In genomic region chr9:50433978-50434377, GRCm38 (mm10) we compare ENCODE assay signal across 17 mouse cellular contexts.
A peak's percentile ranks its signal among the peaks of the same experiment; 100 is the strongest.
DNase-seq lines count a peak whose midpoint lies in the region; ATAC-seq lines count a peak whose summit lies in the region.
"Had no signal": no experiment of that assay in that cellular context is flagged by ENCODE, and none has a peak within 500 bp of the region (broad histone marks: within the 10 kb centered on the region; RNA-seq: fewer than 3 reads in every experiment).

No protein-coding gene starts in this region.

- no peak overlapping the region for H3K9ac ChIP-seq in embryonic facial prominence, embryonic 14.5 days (ENCODE audit: low read depth, low read length)
- H3K9ac ChIP-seq in kidney, embryonic 14.5 days (ENCODE audit: low read depth, low read length), result no peak overlapping the region
- no peak overlapping the region for H3K9ac ChIP-seq in embryonic facial prominence, embryonic 15.5 days
- H3K9ac ChIP-seq: forebrain, embryonic 13.5 days; heart, embryonic 15.5 days; hindbrain, embryonic 14.5 days had no signal

- H3K9me3 ChIP-seq in embryonic facial prominence, embryonic 14.5 days (ENCODE audit: control insufficient read depth, low read length), result no peaks in the 10 kb centered on the region
- H3K9me3 ChIP-seq in embryonic facial prominence, embryonic 10.5 days, result no peaks in the 10 kb centered on the region
- H3K9me3 ChIP-seq in kidney, embryonic 14.5 days (ENCODE audit: control insufficient read depth, low read length), result no peaks in the 10 kb centered on the region
- H3K9me3 ChIP-seq in embryonic facial prominence, embryonic 15.5 days (replicated peaks), result no peaks in the 10 kb centered on the region
- H3K9me3 ChIP-seq: forebrain, embryonic 13.5 days; heart, embryonic 15.5 days had no signal

- no peaks in the 10 kb centered on the region for H3K36me3 ChIP-seq in embryonic facial prominence, embryonic 14.5 days (ENCODE audit: control insufficient read depth, insufficient read depth, low read length)
- H3K36me3 ChIP-seq in embryonic facial prominence, embryonic 10.5 days (replicated peaks), result no peaks in the 10 kb centered on the region
- H3K36me3 ChIP-seq in kidney, embryonic 14.5 days (ENCODE audit: control insufficient read depth, insufficient read depth, low read length), result no peaks in the 10 kb centered on the region
- no peaks in the 10 kb centered on the region for H3K36me3 ChIP-seq in embryonic facial prominence, embryonic 15.5 days
- H3K36me3 ChIP-seq: heart, embryonic 15.5 days had no signal

- no peaks in the 10 kb centered on the region for H3K4me1 ChIP-seq in embryonic facial prominence, embryonic 14.5 days (ENCODE audit: control insufficient read depth, insufficient read depth, low read length)
- peaks cover 6% of the 10 kb centered on the region for H3K4me1 ChIP-seq in embryonic facial prominence, embryonic 10.5 days
- 0 out of 2 replicates have a peak, but pooled peaks cover 6% of the 10 kb centered on the region for H3K4me1 ChIP-seq in kidney, embryonic 14.5 days (ENCODE audit: control insufficient read depth, insufficient read depth, low read length)
- peaks cover 7% of the 10 kb centered on the region; the same call in 1 of the 2 replicates for H3K4me1 ChIP-seq in embryonic facial prominence, embryonic 15.5 days
- H3K4me1 ChIP-seq: heart, embryonic 15.5 days had no signal

- WGBS in embryonic facial prominence, embryonic 14.5 days, result 45% methylated on average over 4 of the region's 4 CpGs
- 69% methylated on average over 4 of the region's 4 CpGs for WGBS in embryonic facial prominence, embryonic 10.5 days
- WGBS in kidney, embryonic 14.5 days, result 41% methylated on average over 4 of the region's 4 CpGs
- 46% methylated on average over 4 of the region's 4 CpGs for WGBS in embryonic facial prominence, embryonic 15.5 days

- no peak for ATAC-seq in embryonic facial prominence, embryonic 14.5 days (ENCODE audit: low read depth)
- ATAC-seq in kidney, embryonic 14.5 days (ENCODE audit: low FRiP score, low TSS enrichment), result peak; percentile 65; the same call in 1 of the 2 replicates
- 0 out of 2 replicates have a peak, but pooled peaks have one; percentile 56 for ATAC-seq in embryonic facial prominence, embryonic 15.5 days (ENCODE audit: insufficient number of reproducible peaks, low FRiP score, low TSS enrichment, low read depth)
- ATAC-seq: forebrain, embryonic 13.5 days had no signal

- no peak overlapping the region for H3K4me2 ChIP-seq in embryonic facial prominence, embryonic 14.5 days (ENCODE audit: low read depth, low read length)
- no peak overlapping the region for H3K4me2 ChIP-seq in kidney, embryonic 14.5 days (replicated peaks; ENCODE audit: low read depth, low read length)
- H3K4me2 ChIP-seq in embryonic facial prominence, embryonic 15.5 days (replicated peaks), result no peak overlapping the region
- H3K4me2 ChIP-seq: forebrain, embryonic 13.5 days; heart, embryonic 11.5 days; heart, embryonic 15.5 days; hindbrain, embryonic 14.5 days had no signal

- intact Hi-C loops in left cerebral cortex, postnatal 4 days (cut with DNase I), result loop anchor here (10.0 kb wide), 2 partner anchors 259 to 639 kb away; partner anchors contain the start of gene Ncam1

- H3K27me3 ChIP-seq in embryonic facial prominence, embryonic 14.5 days (replicated peaks; ENCODE audit: control insufficient read depth, insufficient read depth, low read length), result no peaks in the 10 kb centered on the region
- no peaks in the 10 kb centered on the region for H3K27me3 ChIP-seq in embryonic facial prominence, embryonic 10.5 days (replicated peaks; ENCODE audit: low read depth, poor library complexity, severe bottlenecking)
- H3K27me3 ChIP-seq in kidney, embryonic 14.5 days (ENCODE audit: control insufficient read depth, insufficient read depth, low read length), result no peaks in the 10 kb centered on the region
- H3K27me3 ChIP-seq in embryonic facial prominence, embryonic 15.5 days, result no peaks in the 10 kb centered on the region
- H3K27me3 ChIP-seq: forebrain, embryonic 13.5 days had no signal

- no peak overlapping the region for H3K4me3 ChIP-seq in embryonic facial prominence, embryonic 14.5 days (ENCODE audit: low read depth, low read length)
- no peak overlapping the region for H3K4me3 ChIP-seq in embryonic facial prominence, embryonic 10.5 days
- no peak overlapping the region for H3K4me3 ChIP-seq in kidney, embryonic 14.5 days (ENCODE audit: low read length)
- H3K4me3 ChIP-seq in embryonic facial prominence, embryonic 15.5 days (replicated peaks), result no peak overlapping the region
- H3K4me3 ChIP-seq: forebrain, embryonic 13.5 days; heart, embryonic 15.5 days had no signal

- H3K27ac ChIP-seq in embryonic facial prominence, embryonic 14.5 days (replicated peaks; ENCODE audit: low read depth, low read length), result no peak overlapping the region
- no peak overlapping the region for H3K27ac ChIP-seq in embryonic facial prominence, embryonic 10.5 days (replicated peaks)
- no peak overlapping the region for H3K27ac ChIP-seq in kidney, embryonic 14.5 days (ENCODE audit: low read depth, low read length)
- H3K27ac ChIP-seq in embryonic facial prominence, embryonic 15.5 days (replicated peaks), result no peak overlapping the region
- H3K27ac ChIP-seq: forebrain, embryonic 13.5 days; heart, embryonic 15.5 days; hindbrain, embryonic 14.5 days had no signal

- DNase-seq in embryonic facial prominence, embryonic 14.5 days (ENCODE audit: low spot score), result peak; percentile 40
- DNase-seq in embryonic facial prominence, embryonic 10.5 days (ENCODE audit: low spot score), result no peak
- DNase-seq in kidney, adult 9 months, result no peak
- peak; percentile 48 for DNase-seq in left cerebral cortex, postnatal 4 days
- no peak for DNase-seq in left cerebral cortex, adult 18-20 months (ENCODE audit: low spot score in 2 of 2)
- DNase-seq: adrenal gland, postnatal 10 days; cerebellum, adult 11-12 months; cerebellum, adult 9-11 months; gastrocnemius, postnatal 36 days; heart, adult 18-20 months; heart, postnatal 14 days had no signal

Comparison
In these comparisons a context has a peak if more than half of its experiments do, and no peak if none do; other contexts are left out.
1. DNase-seq: peak in embryonic facial prominence, embryonic 14.5 days (single experiment) and left cerebral cortex, postnatal 4 days (single experiment); none in embryonic facial prominence, embryonic 10.5 days (single experiment), kidney, adult 9 months (single experiment) and left cerebral cortex, adult 18-20 months (0 of 2).